Mouse (Mus musculus): ENCODE measurements around the gene Pde4b.
"Not testable (repeated sequence)": the region's sequence is repeated elsewhere in the genome, so short reads cannot be mapped to it uniquely, and the experiment has no call there.

The Pde4b gene

DNA sequence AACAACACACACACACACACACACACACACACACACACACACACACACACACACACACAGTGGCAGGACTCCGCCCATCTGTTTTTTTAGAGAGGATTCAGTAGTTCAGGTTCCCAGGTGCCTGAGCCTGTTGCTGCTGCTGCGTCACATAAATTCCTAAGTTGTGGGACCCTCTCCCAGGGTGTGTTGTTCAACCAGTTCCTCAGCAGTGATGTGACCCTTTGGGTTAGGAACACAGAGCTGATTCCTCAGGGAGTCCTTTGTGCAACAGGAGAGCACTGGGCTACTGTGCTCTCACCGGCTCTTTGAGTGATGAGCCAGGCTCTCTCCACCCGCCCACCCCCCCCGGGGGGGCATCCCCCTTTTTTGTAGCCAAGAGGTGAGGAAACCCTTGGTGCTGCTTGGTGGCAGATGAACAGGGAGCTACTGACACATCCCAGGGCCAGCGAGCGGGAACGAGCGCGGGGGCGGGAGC is at the start of gene Pde4b:
Gene Pde4b, plus strand, starts transcription at position 453 of the 475 bp plus-strand sequence.
- DNase-seq (ENCODE audit: low read depth in 1 of 2, low spot score in 2 of 2): no peak

DNA sequence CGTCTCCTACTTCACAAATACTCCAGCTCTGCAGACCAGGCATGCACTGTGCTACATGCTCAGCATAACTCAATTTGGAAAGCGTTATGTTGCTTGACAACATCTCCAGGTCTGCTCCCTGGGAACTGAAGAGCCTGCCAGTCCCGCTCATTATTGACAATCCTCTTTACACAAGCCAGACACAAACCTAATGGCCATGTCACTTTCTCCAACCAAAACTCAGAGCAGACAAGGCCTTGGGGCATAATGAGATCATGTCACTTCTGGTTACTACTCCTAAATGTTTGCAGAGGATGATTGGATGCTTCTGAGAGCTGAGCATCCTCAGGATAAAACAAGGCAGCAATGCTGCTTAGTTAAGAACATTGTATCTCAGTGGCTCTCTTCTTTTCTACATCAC is 47.2 kb upstream of the Pde4b start:
- DNase-seq (ENCODE audit: low read depth in 1 of 2, low spot score in 2 of 2): no peak

DNA sequence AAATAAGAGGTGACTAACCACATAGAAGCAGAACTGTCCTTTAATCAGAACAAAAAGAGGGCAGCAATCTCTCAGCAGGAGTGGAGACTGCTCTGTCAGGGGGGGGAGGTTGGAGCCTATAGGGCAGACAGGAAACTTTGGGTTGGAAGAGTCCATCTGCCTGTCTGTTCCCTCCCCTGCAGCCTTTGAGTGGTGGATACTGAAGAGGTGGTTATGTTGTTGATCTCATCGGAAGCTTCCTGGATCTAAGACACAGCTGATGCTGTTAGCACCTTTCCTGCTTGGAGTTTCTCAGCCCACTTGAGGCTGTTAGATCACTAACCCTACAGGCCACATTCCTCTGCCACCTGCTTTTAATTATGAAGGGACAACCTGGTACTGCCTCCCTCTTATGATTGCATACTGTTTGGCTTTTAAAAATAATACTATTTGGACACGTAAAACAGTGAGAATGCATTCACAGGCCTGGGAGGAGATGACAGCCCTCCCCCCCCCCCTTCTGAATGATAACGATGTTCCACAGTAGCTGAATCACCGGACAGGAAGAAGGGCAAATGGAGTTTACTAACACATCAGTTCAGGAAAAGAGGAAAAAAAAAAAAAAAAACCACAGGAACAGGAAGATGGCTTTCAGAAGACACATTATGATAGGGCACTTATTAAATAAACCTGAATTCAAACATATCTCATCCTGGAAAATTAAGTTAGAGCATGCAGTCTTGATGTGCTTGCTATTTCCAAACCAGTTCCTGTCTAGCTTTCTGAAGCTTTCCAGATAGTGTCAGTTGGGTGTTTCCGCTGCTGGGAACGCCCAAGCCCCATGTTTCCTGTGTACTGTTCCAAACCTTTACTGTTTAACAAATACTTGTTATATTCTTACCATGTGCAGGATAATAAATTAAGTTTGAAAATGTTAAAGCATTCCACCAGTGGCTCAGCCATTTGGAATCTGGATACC is 41.9 kb upstream of the Pde4b start:
- DNase-seq (ENCODE audit: low read depth in 1 of 2, low spot score in 2 of 2): no peak

DNA sequence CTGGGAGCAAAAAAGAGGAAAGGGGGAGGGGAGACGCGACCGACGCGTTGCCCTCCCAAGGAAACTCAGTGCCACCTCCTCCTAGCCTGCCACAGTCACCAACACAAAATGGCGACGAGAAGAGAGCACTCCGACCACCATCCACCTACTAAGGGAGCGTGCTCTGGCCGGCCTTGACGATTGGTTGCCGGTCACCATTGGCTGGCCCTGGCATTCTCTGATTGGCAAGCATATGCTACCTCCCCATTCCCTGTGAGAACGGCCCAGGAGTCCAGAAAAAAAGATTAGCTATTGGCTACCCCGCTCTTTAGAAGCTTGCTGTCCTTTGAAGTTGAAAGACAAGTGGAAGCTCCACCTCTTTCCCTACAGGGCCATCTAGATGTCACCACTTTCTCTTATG is 38.0 kb upstream of the Pde4b start:
- not testable (repeated sequence) for DNase-seq (ENCODE audit: low read depth in 1 of 2, low spot score in 2 of 2)

- no peak for DNase-seq (ENCODE audit: low read depth in 1 of 2, low spot score in 2 of 2)
These were observed 26.0 kb upstream of the Pde4b start for GRCm38 (mm10) chr4:102061322-102061721.

DNA sequence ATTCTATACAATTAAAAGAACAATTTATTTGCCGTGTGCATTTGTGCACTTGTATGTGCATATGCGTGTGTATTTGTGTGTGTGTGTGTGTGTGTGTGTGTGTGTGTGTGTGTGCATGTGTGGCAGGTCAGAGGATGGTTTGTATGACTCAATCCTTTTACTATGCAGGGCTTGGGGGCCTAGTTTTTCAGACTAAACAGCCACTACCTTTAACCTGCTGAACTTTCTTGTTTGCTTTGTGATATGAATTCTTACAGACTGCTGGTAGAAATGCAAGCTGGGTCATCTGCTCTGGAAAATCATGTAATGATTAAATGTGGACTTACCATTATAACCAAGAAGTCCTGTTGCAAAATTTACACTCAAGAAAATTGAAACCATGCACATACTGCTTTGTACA is 18.0 kb upstream of the Pde4b start:
- DNase-seq (ENCODE audit: low read depth in 1 of 2, low spot score in 2 of 2): no peak

DNA sequence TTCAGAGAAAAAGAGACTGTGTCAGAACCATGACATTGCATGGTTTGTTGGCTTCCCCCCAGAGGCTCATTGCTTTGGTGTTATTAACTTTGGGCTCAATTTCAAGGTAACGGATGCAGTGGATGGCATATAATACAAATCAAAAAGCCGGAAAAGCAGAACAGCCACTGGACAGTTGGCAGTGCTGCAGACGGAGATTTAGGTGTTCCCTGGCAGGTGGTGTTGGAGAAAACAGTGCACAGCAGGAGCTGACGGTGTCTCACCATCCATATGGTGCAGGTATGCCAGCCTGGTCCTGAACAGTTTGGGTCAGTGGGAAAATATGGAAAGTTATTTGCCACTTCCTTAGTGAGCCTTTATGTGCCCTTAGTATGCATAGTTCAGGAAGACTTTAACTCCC is 1.0 kb upstream of the Pde4b start:
- DNase-seq (ENCODE audit: low read depth in 1 of 2, low spot score in 2 of 2): no peak

DNA sequence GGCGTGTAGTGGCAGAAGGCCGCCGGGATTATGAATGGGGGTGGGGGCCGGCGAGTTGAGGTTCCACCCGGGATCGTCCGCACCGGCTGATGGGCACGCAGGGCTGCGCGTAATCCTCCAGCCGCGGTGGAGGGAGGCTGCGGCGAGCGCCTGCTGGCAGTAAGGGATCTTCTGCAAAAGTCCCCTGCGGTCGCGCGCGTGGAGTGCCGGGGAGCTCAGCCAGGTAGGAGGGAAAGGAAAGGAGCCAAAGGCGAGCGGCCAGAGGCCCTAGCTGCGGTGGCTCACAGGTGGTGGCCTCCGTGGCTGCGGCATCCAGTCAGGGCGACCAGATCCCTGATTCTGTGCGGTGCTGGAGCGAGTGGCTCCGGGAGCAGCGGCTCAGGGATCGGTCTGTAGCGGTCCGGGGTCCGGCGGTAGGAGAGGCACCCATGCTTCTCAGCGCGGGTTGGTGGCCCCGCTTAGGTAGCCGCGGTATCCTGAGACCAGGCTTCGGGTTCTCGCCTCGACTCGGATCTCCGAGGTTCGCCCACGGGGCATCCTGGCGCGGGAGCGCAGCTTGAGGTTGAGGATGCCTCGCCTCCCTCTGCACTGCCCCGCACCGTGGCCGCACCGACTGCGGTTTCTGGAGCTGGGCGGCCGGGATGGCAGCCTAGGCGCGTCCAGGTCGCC is 357 bp downstream of the Pde4b start:
- DNase-seq (ENCODE audit: low read depth in 1 of 2, low spot score in 2 of 2): no peak

DNA sequence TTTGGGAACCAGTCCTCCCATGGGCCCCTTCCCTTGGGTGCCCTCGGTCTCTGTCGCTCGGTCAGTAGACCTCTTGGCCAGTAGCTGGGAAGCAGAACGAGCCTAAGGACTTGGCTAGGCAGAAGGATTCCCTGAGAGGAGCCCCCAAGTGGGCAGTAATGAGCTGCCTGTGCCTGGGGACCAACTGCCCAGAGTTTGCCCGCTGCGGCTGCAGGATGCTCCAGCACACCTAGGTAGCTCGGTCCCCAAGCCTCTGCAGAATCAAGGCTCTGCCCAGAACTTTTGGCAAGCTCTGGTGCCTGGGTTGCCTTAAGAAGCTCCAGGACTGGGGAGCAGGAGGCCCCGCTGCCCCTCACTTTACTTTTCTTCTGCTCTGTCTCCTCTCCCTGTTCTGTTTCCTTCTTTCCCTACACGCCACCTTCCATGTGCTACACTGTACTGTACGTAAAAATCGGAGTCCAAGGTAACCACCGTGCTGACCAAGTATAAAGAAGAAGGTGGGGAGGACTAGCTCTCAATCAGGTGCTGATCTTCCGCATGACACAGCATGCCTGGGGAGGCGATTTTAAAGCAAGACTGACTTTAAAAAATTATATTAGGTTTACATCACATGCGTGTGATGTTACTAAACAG is 1.0 kb downstream of the Pde4b start:
- DNase-seq (ENCODE audit: low read depth in 1 of 2, low spot score in 2 of 2): no peak

GRCm38 (mm10) chr4:102095851-102096250 is 8.5 kb downstream of the Pde4b start:
- no peak for DNase-seq (ENCODE audit: low read depth in 1 of 2, low spot score in 2 of 2)

DNA sequence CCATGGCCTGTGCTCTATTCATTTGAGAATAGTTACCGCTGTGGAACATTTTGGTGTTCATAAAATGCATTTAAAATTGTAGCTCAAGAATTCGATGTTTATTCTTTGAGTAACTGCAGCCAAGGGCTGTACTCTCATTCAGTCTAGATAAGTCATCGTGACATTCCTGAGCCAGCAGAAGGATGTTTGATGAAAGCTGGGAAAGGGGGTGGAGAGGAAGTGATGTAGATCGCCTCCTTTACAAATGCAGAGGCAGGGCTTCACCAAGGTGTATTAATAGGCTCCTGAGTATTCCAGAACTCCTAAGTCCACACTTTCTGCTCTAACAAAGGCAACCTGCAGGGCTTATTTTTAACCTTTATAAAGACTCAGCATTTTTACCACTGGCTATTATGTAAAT is 14.9 kb downstream of the Pde4b start:
- no peak for DNase-seq (ENCODE audit: low read depth in 1 of 2, low spot score in 2 of 2)

DNA sequence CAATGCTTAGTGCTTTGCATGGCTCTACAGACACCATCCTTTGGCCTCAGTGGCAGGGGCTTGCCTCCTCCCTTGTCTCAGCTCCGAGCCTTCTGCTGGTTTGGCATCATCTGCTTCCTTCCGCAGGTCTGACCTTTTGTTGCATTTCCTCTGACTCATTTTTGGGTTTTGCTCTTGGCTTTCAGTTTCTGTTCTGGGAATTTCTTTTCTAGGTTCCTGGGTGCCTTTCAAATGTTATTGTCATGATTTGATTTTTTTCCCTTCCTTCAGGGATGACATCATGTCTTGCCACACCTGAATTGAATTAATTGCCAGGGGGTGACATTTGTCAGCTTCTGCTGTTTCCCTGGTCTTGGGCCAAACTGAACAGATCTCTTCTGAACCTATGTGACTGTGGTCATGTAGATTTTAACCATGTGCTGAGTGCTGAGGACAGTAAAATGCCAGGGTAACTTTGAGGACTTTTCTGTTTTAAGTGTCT is 17.2 kb downstream of the Pde4b start:
- DNase-seq (ENCODE audit: low read depth in 1 of 2, low spot score in 2 of 2): no peak

- DNase-seq (ENCODE audit: low read depth in 1 of 2, low spot score in 2 of 2): no peak
These were observed 19.4 kb downstream of the Pde4b start for GRCm38 (mm10) chr4:102106771-102107170.

DNA sequence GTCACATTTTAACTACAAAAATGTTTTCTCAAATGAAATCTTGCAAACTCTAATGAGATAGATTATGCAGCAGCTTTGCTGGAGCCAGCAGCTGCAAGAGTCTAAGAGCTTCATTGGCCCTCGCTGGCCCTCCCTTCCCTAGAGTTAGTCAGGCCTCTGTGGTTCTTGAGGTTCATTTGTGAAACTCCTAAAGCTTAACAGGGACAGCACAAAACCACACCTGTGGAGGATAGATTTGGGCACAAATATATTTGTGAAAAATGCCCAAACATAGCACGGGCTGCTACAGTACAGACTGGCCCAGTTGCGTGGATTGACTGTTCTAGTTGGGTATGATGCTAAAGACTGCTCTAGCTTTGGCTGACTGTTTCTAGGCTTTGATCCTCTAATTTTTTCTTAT is 32.1 kb downstream of the Pde4b start:
- no peak for DNase-seq (ENCODE audit: low read depth in 1 of 2, low spot score in 2 of 2)

- DNase-seq (ENCODE audit: low read depth in 1 of 2, low spot score in 2 of 2): no peak
These were observed 49.1 kb downstream of the Pde4b start for GRCm38 (mm10) chr4:102136366-102136849.

- DNase-seq (ENCODE audit: low read depth in 1 of 2, low spot score in 2 of 2): no peak
These were observed 51.0 kb downstream of the Pde4b start for GRCm38 (mm10) chr4:102138346-102138745.

- DNase-seq (ENCODE audit: low read depth in 1 of 2, low spot score in 2 of 2): no peak
These were observed 53.9 kb downstream of the Pde4b start for GRCm38 (mm10) chr4:102141241-102141640.

DNA sequence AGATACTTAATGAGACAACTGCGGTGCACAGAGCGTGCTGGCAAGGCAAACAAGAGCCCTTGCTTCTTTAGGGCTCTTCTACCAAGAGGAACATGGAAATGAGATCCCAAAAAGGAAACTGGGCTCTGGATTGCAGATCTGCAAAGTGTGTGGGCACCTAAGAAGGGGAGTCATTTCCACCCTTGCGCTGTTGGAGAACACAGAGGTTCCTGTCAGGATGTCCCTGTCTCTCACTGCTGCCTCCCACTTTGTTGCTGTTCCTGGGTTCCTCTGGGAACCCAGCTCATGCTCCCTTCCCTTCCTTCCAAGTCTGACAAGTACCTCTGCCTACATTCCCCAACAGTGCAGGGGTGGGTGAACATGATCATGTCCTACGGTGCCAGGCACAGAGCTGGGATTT is 61.4 kb downstream of the Pde4b start:
- DNase-seq (ENCODE audit: low read depth in 1 of 2, low spot score in 2 of 2): no peak

DNA sequence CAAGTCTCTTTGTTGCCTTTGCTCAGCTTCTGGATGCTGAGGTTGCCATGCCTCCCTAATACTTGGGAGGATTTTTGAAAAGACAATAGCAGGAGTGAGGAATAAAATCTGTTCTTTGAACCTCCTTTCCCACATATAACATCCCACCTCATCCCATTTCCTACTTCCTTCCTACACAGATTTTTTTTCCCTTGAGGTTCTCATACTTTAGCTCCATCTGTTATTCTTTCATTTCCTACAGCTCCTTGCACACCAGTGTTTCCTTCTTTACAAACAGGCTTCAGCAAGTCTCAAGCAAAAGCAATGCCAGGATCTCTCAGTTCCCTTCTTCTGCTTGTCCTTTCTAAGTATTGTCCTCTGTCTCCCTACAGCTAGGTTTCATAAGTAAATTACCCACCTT is 71.8 kb downstream of the Pde4b start:
- DNase-seq (ENCODE audit: low read depth in 1 of 2, low spot score in 2 of 2): no peak

- DNase-seq (ENCODE audit: low read depth in 1 of 2, low spot score in 2 of 2): no peak
These were observed 84.3 kb downstream of the Pde4b start for GRCm38 (mm10) chr4:102171636-102172035.

GRCm38 (mm10) chr4:102172711-102173213 is 85.4 kb downstream of the Pde4b start:
- DNase-seq (ENCODE audit: low read depth in 1 of 2, low spot score in 2 of 2): no peak
